Mouse (Mus musculus) C2C12 (cell line): Measurements from ENCODE around the gene Acly.

ENCODE experiments used
- CEBPB ChIP-seq: IDR thresholded peaks from one replicate; pipeline ENCODE4 v1.6.1; 2011; ENCODE audit warnings: low read depth, mild to moderate bottlenecking, control low read depth, moderate library complexity
- CTCF ChIP-seq: IDR thresholded peaks from one replicate; pipeline ENCODE4 v1.5.1; 2011; ENCODE audit not compliant: control insufficient read depth, insufficient read depth, insufficient read length
- MAX ChIP-seq: IDR thresholded peaks from one replicate; pipeline ENCODE4 v1.6.1; 2011; ENCODE audit warnings: mild to moderate bottlenecking, control low read depth
- MYOD1 ChIP-seq: IDR thresholded peaks from one replicate; pipeline ENCODE4 v1.6.1; 2011; ENCODE audit warnings: low read depth; ENCODE audit not compliant: control insufficient read depth, insufficient read length
- MYOG ChIP-seq: IDR thresholded peaks from one replicate; pipeline ENCODE4 v1.6.1; 2011; ENCODE audit not compliant: control insufficient read depth, insufficient read length; ENCODE audit errors: extremely low read depth
- USF1 ChIP-seq: IDR thresholded peaks from one replicate; pipeline ENCODE4 v1.6.1; 2011; ENCODE audit warnings: low read depth, mild to moderate bottlenecking, control low read depth, moderate library complexity

- no peak for TF ChIP-seq MAX
- peak; percentile 37 for TF ChIP-seq CTCF
- TF ChIP-seq MYOD1: no peak
- TF ChIP-seq USF1: no peak
- no peak for TF ChIP-seq MYOG
- no peak for TF ChIP-seq CEBPB
Measured at GRCm38 (mm10) chr11:100555583-100555982, 27.8 kb upstream of the Acly start.
